In the genomic region with DNA sequence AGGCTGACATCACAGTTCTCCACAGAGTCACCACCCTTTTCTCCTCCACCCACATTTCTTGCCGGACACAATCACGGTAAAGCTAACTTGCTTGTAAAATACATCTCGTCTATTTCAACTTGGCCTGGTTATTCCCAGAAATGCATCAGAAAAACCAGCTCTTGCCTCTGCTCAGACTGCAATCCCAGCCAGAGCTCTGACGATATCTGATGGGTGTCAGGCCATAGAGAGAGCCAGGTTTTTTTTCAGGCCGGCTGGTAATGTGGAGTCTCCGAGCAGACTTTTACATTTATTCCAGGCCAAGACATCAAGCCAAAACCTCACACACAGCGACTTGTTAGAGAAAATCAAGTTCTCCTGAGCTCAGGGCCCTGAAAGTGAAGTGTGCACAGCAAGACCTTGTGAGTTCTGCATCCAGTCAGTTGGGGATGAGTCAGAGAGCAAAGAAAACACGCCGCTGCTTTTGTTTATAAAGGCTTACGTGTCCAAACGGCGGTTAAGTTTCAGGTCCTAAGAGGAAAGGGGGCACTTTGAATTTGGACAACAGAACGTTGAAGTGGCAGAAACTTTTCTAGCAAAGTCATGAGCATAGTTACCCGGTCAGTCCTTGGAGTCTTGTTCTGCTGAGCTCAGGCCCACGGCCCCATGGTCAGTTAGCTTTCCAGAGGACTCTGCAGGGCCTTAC, we compare ENCODE assay signal across 13 mouse cellular contexts. TPM values are rescaled to one million over a fixed set of nuclear protein-coding genes. Genes with fewer than 3 reads are reported as not detected.
A peak's percentile ranks its signal among the peaks of the same experiment; 100 is the strongest.
DNase-seq lines count a peak whose midpoint lies in the region; ATAC-seq and TF ChIP-seq lines count a peak whose summit lies in the region.
"Had no signal": no experiment of that assay in that cellular context is flagged by ENCODE, and none has a peak within 500 bp of the region (broad histone marks: within the 10 kb centered on the region; RNA-seq: fewer than 3 reads in every experiment).

No protein-coding gene starts in this region.

- DNase-seq in lung, adult 2 months, result no peak
- DNase-seq in adrenal gland, postnatal 10 days, result peak; percentile 21
- DNase-seq in heart, adult 9 months (ENCODE audit: low spot score in 2 of 2), result peak; percentile 33 to 44
- no peak for DNase-seq in layer of hippocampus, adult 8-10 months (ENCODE audit: low spot score in 2 of 2)
- DNase-seq in gastrocnemius, postnatal 14 days, result no peak
- DNase-seq: cerebellum, postnatal 10 days; gastrocnemius, postnatal 25 days; lung, postnatal 36 days had no signal

- no peaks in the 10 kb centered on the region for H3K36me3 ChIP-seq in lung, embryonic 16.5 days (ENCODE audit: control insufficient read depth, insufficient read depth, low read length)
- no peaks in the 10 kb centered on the region for H3K36me3 ChIP-seq in stomach, embryonic 15.5 days

- intact Hi-C loops in gastrocnemius, postnatal 14 days (cut with DNase I; ENCODE audit: low total_unique reads), result no loop called here

- H3K4me1 ChIP-seq in lung, embryonic 16.5 days (replicated peaks; ENCODE audit: control insufficient read depth, insufficient read depth, low read length), result no peaks in the 10 kb centered on the region
- no peaks in the 10 kb centered on the region for H3K4me1 ChIP-seq in lung, adult 2 months (ENCODE audit: control insufficient read depth, insufficient read depth, low read length)
- no peaks in the 10 kb centered on the region for H3K4me1 ChIP-seq in stomach, embryonic 15.5 days
- H3K4me1 ChIP-seq: limb, embryonic 12.5 days had no signal

- H3K9ac ChIP-seq in lung, embryonic 16.5 days (ENCODE audit: low read length), result no peak overlapping the region
- H3K9ac ChIP-seq in stomach, embryonic 15.5 days, result no peak overlapping the region
- H3K9ac ChIP-seq: limb, embryonic 12.5 days had no signal

- no peak overlapping the region for H3K27ac ChIP-seq in lung, embryonic 16.5 days (ENCODE audit: low read length)
- peak overlapping the region; percentile 61; the same call in 1 of the 2 replicates for H3K27ac ChIP-seq in stomach, embryonic 15.5 days
- H3K27ac ChIP-seq: limb, embryonic 12.5 days had no signal

- TF ChIP-seq POLR2A in lung, adult 2 months (IDR thresholded peaks at IDR 0.05; ENCODE audit: borderline replicate concordance, extremely low read depth, low read depth, low read length), result no peak

- H3K9me3 ChIP-seq in lung, embryonic 16.5 days (ENCODE audit: control insufficient read depth, low read length), result no peaks in the 10 kb centered on the region
- H3K9me3 ChIP-seq in stomach, embryonic 15.5 days, result no peaks in the 10 kb centered on the region
- H3K9me3 ChIP-seq: limb, embryonic 12.5 days had no signal

- no peaks in the 10 kb centered on the region for H3K27me3 ChIP-seq in lung, embryonic 16.5 days (ENCODE audit: control insufficient read depth, insufficient read depth, low read depth, low read length)
- no peaks in the 10 kb centered on the region for H3K27me3 ChIP-seq in stomach, embryonic 15.5 days (replicated peaks)
- H3K27me3 ChIP-seq: limb, embryonic 12.5 days had no signal

- H3K4me2 ChIP-seq in lung, embryonic 16.5 days (ENCODE audit: low read depth, low read length), result no peak overlapping the region
- no peak overlapping the region for H3K4me2 ChIP-seq in stomach, embryonic 15.5 days
- H3K4me2 ChIP-seq: limb, embryonic 12.5 days had no signal

- H3K4me3 ChIP-seq in lung, embryonic 16.5 days (ENCODE audit: low read length), result no peak overlapping the region
- H3K4me3 ChIP-seq in lung, adult 2 months (replicated peaks; ENCODE audit: extremely low read depth, low read depth, low read length), result no peak overlapping the region
- H3K4me3 ChIP-seq in stomach, embryonic 15.5 days (replicated peaks), result no peak overlapping the region
- H3K4me3 ChIP-seq: limb, embryonic 12.5 days had no signal

- WGBS in lung, embryonic 16.5 days, result 59% methylated on average over 15 of the region's 15 CpGs
- 60% methylated on average over 15 of the region's 15 CpGs for WGBS in lung, adult 2 months
- WGBS in stomach, embryonic 15.5 days, result 62% methylated on average over 15 of the region's 15 CpGs

- TF ChIP-seq CTCF in lung, adult 2 months (IDR thresholded peaks at IDR 0.05; ENCODE audit: insufficient read depth, low read length), result no peak

- 0 out of 2 replicates have a peak, but pooled peaks have one; percentile 31 for ATAC-seq in lung, embryonic 16.5 days (ENCODE audit: low read depth)
- ATAC-seq in stomach, embryonic 15.5 days (ENCODE audit: insufficient read depth, low FRiP score, low read depth), result no peak

RNA-seq across cellular contexts. Expression of gene Clip4, which starts 27.4 kb away (rescaled TPM):
- polyA plus RNA-seq in lung, embryonic 16.5 days (2015; fragmentation: Nextera tagmentation; extraction: Ambion mirVana), result 6.0 and 6.9 TPM in 2 replicates
- polyA plus RNA-seq in lung, adult 2 months (2012; rRNA removed), result 14.7 and 25.9 TPM in 2 replicates
- 10 to 100 TPM; 13.9 to 24.7 TPM for total RNA-seq in adrenal gland, postnatal 10 days (2021)
- 6.3 and 7.2 TPM in 2 replicates for polyA plus RNA-seq in stomach, embryonic 15.5 days (2015; fragmentation: Nextera tagmentation; extraction: Ambion mirVana)
- total RNA-seq in layer of hippocampus, adult 8-10 months (2022), result 10 to 100 TPM; 78.0 to 95.5 (median 87.4) TPM
- total RNA-seq in gastrocnemius, postnatal 14 days (2021), result 10 to 100 TPM; 44.7 to 58.8 TPM

RNA-seq across cellular contexts. Expression of gene Pcare, which starts 43.0 kb away (rescaled TPM):
- not detected in 2 replicates for polyA plus RNA-seq in lung, embryonic 16.5 days (2015; fragmentation: Nextera tagmentation; extraction: Ambion mirVana)
- 0.02 and 0.03 TPM in 2 replicates for polyA plus RNA-seq in lung, adult 2 months (2012; rRNA removed)
- total RNA-seq in adrenal gland, postnatal 10 days (2021), result not detected
- polyA plus RNA-seq in stomach, embryonic 15.5 days (2015; fragmentation: Nextera tagmentation; extraction: Ambion mirVana), result not detected in 2 replicates
- total RNA-seq in layer of hippocampus, adult 8-10 months (2022), result under 1 TPM; 0.09 to 0.27 (median 0.17) TPM
- not detected for total RNA-seq in gastrocnemius, postnatal 14 days (2021)
- polyA plus RNA-seq: brain, embryonic 14.5 days; intestine, embryonic 14.5 days; limb, embryonic 12.5 days had no signal

Comparison
In these comparisons a context has a peak if more than half of its experiments do, and no peak if none do; other contexts are left out.
1. DNase-seq: peak in adrenal gland, postnatal 10 days (single experiment) and heart, adult 9 months (2 of 2); none in lung, adult 2 months (single experiment), layer of hippocampus, adult 8-10 months (0 of 2) and gastrocnemius, postnatal 14 days (single experiment).